23 mouse cellular contexts compared by ENCODE assay signal in the genomic region with DNA sequence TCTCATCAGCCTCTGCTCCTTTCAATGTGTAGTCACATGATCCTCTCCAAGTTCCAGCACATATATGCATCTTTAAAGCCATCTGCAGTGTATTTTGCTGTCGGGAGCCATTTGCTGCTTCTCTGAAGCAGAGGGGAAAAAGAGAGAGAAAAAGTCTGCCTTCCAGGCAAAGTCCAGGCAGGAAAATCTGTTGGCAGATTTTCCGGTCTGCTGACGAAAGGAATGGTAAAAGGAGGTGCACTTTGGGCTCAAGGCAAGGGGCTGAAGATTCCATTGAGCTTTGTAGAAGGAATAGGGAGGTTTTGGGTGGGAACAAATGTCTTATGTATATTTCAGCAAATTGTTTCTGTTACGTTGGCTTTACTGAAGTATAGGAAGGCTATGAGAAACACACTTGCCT. TPM values are rescaled to one million over a fixed set of nuclear protein-coding genes. Genes with fewer than 3 reads are reported as not detected.
A peak's percentile ranks its signal among the peaks of the same experiment; 100 is the strongest.
DNase-seq lines count a peak whose midpoint lies in the region; ATAC-seq and TF ChIP-seq lines count a peak whose summit lies in the region.
"Had no signal": no experiment of that assay in that cellular context is flagged by ENCODE, and none has a peak within 500 bp of the region (broad histone marks: within the 10 kb centered on the region; RNA-seq: fewer than 3 reads in every experiment).

No protein-coding gene starts in this region.

- no peaks in the 10 kb centered on the region for H3K36me3 ChIP-seq in kidney, adult 2 months (ENCODE audit: control insufficient read depth, insufficient read depth, low read length)
- no peaks in the 10 kb centered on the region for H3K36me3 ChIP-seq in kidney, embryonic 14.5 days (ENCODE audit: control insufficient read depth, insufficient read depth, low read length)
- H3K36me3 ChIP-seq in midbrain, embryonic 11.5 days (ENCODE audit: control insufficient read depth, insufficient read depth, low read length), result no peaks in the 10 kb centered on the region
- H3K36me3 ChIP-seq: forebrain, embryonic 15.5 days; heart, embryonic 13.5 days had no signal

- peak; percentile 29 for DNase-seq in heart, adult 11 months
- DNase-seq in heart, adult 18-20 months, result no peak
- DNase-seq in kidney, adult 2 months, result peak; percentile 81
- peak; percentile 30 for DNase-seq in kidney, postnatal 10 days
- DNase-seq in frontal cortex, postnatal 10 days (ENCODE audit: low spot score in 2 of 2), result no peak
- no peak for DNase-seq in midbrain, embryonic 11.5 days (ENCODE audit: low spot score, missing footprints)
- DNase-seq: adrenal gland, postnatal 25 days; cerebellum, adult 18-20 months; cerebellum, postnatal 10 days; heart, postnatal 10 days; left cerebral cortex, postnatal 4 days; liver; lung, adult 2 months; lung, postnatal 10 days; midbrain, embryonic 14.5 days; thymus, adult 2 months; thymus, postnatal 36 days had no signal

- TF ChIP-seq POLR2A in kidney, adult 2 months (IDR thresholded peaks at IDR 0.05; ENCODE audit: low read depth, low read length), result no peak

- no peak for ATAC-seq in kidney, embryonic 14.5 days (ENCODE audit: low FRiP score, low TSS enrichment)
- no peak for ATAC-seq in midbrain, embryonic 11.5 days (ENCODE audit: low FRiP score)
- ATAC-seq: forebrain, embryonic 15.5 days had no signal

- TF ChIP-seq CTCF in kidney, adult 2 months (conservative IDR thresholded peaks at IDR 0.05; ENCODE audit: insufficient read depth, insufficient read length, low read depth, low read length), result no peak

- H3K4me2 ChIP-seq in kidney, embryonic 14.5 days (replicated peaks; ENCODE audit: low read depth, low read length), result no peak overlapping the region
- H3K4me2 ChIP-seq in midbrain, embryonic 11.5 days, result no peak overlapping the region
- H3K4me2 ChIP-seq: forebrain, embryonic 15.5 days; heart, embryonic 13.5 days; hindbrain, embryonic 14.5 days had no signal

- WGBS in kidney, adult 2 months, result 53% methylated on average over 4 of the region's 4 CpGs
- 70% methylated on average over 4 of the region's 4 CpGs for WGBS in kidney, embryonic 14.5 days
- WGBS in midbrain, embryonic 11.5 days, result 84% methylated on average over 4 of the region's 4 CpGs

- peaks cover 12% of the 10 kb centered on the region; the same call in 1 of the 2 replicates for H3K4me1 ChIP-seq in kidney, adult 2 months (ENCODE audit: control insufficient read depth, insufficient read depth, low read length)
- H3K4me1 ChIP-seq in kidney, embryonic 14.5 days (ENCODE audit: control insufficient read depth, insufficient read depth, low read length), result no peaks in the 10 kb centered on the region
- H3K4me1 ChIP-seq in midbrain, embryonic 11.5 days (ENCODE audit: control insufficient read depth, insufficient read depth, low read length), result no peaks in the 10 kb centered on the region
- H3K4me1 ChIP-seq: forebrain, embryonic 15.5 days had no signal

- H3K9me3 ChIP-seq in kidney, embryonic 14.5 days (ENCODE audit: control insufficient read depth, low read length), result no peaks in the 10 kb centered on the region
- H3K9me3 ChIP-seq in midbrain, embryonic 11.5 days (ENCODE audit: control insufficient read depth, low read length), result no peaks in the 10 kb centered on the region
- H3K9me3 ChIP-seq: forebrain, embryonic 15.5 days; heart, embryonic 13.5 days had no signal

- H3K9ac ChIP-seq in kidney, embryonic 14.5 days (ENCODE audit: low read depth, low read length), result no peak overlapping the region
- no peak overlapping the region for H3K9ac ChIP-seq in midbrain, embryonic 11.5 days (ENCODE audit: low read length)
- H3K9ac ChIP-seq: forebrain, embryonic 15.5 days; heart, embryonic 13.5 days; hindbrain, embryonic 14.5 days; liver, embryonic 14.5 days had no signal

- no peak overlapping the region for H3K4me3 ChIP-seq in kidney, adult 2 months (ENCODE audit: insufficient read depth, low read depth, low read length)
- no peak overlapping the region for H3K4me3 ChIP-seq in kidney, embryonic 14.5 days (ENCODE audit: low read length)
- H3K4me3 ChIP-seq in midbrain, embryonic 11.5 days (ENCODE audit: low read depth, low read length), result no peak overlapping the region
- H3K4me3 ChIP-seq: forebrain, embryonic 15.5 days; heart, embryonic 13.5 days had no signal

- peak overlapping the region; percentile 76 for H3K27ac ChIP-seq in kidney, adult 2 months (ENCODE audit: insufficient read depth, low read depth, low read length)
- H3K27ac ChIP-seq in kidney, embryonic 14.5 days (ENCODE audit: low read depth, low read length), result no peak overlapping the region
- no peak overlapping the region for H3K27ac ChIP-seq in midbrain, embryonic 11.5 days (ENCODE audit: low read depth, low read length)
- H3K27ac ChIP-seq: forebrain, embryonic 15.5 days; heart, embryonic 13.5 days; hindbrain, embryonic 14.5 days; liver, embryonic 14.5 days; macrophage had no signal

- H3K27me3 ChIP-seq in kidney, adult 2 months (replicated peaks; ENCODE audit: control insufficient read depth, insufficient read depth, low read length), result no peaks in the 10 kb centered on the region
- H3K27me3 ChIP-seq in kidney, embryonic 14.5 days (ENCODE audit: control insufficient read depth, insufficient read depth, low read length), result no peaks in the 10 kb centered on the region
- no peaks in the 10 kb centered on the region for H3K27me3 ChIP-seq in midbrain, embryonic 11.5 days (ENCODE audit: control insufficient read depth, insufficient read depth, low read length)
- H3K27me3 ChIP-seq: forebrain, embryonic 15.5 days; heart, embryonic 13.5 days had no signal

RNA-seq across cellular contexts. Expression of gene Supt20, which starts 41.0 kb away (rescaled TPM):
- 10 to 100 TPM; 16.7 to 19.3 TPM for total RNA-seq in heart, adult 18-20 months (2021)
- 32.7 and 36.2 TPM in 2 replicates for polyA plus RNA-seq in kidney, adult 2 months (2012; rRNA removed)
- 84.4 and 121 TPM in 2 replicates for polyA plus RNA-seq in kidney, embryonic 14.5 days (2014; fragmentation: Nextera tagmentation; extraction: Ambion mirVana)
- polyA plus RNA-seq in midbrain, embryonic 11.5 days (2014; fragmentation: Nextera tagmentation; extraction: Ambion mirVana), result 117 and 129 TPM in 2 replicates

Comparison
In these comparisons a context has a peak if more than half of its experiments do, and no peak if none do; other contexts are left out.
1. DNase-seq: peak in heart, adult 11 months (single experiment), kidney, adult 2 months (single experiment) and kidney, postnatal 10 days (single experiment); none in heart, adult 18-20 months (0 of 2), frontal cortex, postnatal 10 days (0 of 2) and midbrain, embryonic 11.5 days (single experiment).